Mouse (Mus musculus) brain, embryonic 14.5 days (tissue): ENCODE measurements around the gene Bicral.

ENCODE experiments used
- CTCF ChIP-seq: fragments of 200-500 bp; IDR thresholded peaks from 2 replicates; pipeline ENCODE4 v1.5.1; 2012; ENCODE audit warnings: inconsistent platforms, mild to moderate bottlenecking, moderate library complexity, borderline replicate concordance; ENCODE audit not compliant: insufficient read depth, insufficient read length; ENCODE audit errors: extremely low read depth
- POLR2A ChIP-seq: fragments of 200-500 bp; IDR thresholded peaks from 2 replicates; pipeline ENCODE4 v1.6.1; 2012; ENCODE audit warnings: mild to moderate bottlenecking, inconsistent platforms, borderline replicate concordance; ENCODE audit not compliant: poor library complexity, insufficient read depth, insufficient read length, severe bottlenecking; ENCODE audit errors: extremely low read depth

- TF ChIP-seq CTCF: no peak
- no peak for TF ChIP-seq POLR2A
These were observed 12.6 kb upstream of the Bicral start for GRCm38 (mm10) chr17:46870913-46871312.
